Mouse (Mus musculus) liver, adult 2 months (tissue): ENCODE data around the gene Polr2a. TPM values are rescaled to one million over a fixed set of nuclear protein-coding genes. Genes with fewer than 3 reads are reported as not detected.

ENCODE experiments used
- DNase-seq: peaks from one replicate; pipeline ENCODE4 v3.0.0-alpha.2; 2011; ENCODE audit warnings: low read depth, low spot score; ENCODE audit errors: extremely low read depth
- H3K27ac ChIP-seq: fragments of 200-500 bp; replicated peaks from 2 replicates; pipeline ENCODE4 v1.5.1; 2012; ENCODE audit warnings: low read depth, mild to moderate bottlenecking, control low read depth, inconsistent platforms, low read length; ENCODE audit not compliant: insufficient read depth
- H3K27me3 ChIP-seq: fragments of 200-500 bp; 2 replicates; pipeline ENCODE4 v1.6.1; 2012; ENCODE audit warnings: mild to moderate bottlenecking, moderate library complexity, low read length, inconsistent platforms; ENCODE audit not compliant: control insufficient read depth, insufficient read depth
- H3K36me3 ChIP-seq: fragments of 200-500 bp; 2 replicates; pipeline ENCODE4 v1.6.1; 2012; ENCODE audit warnings: low read length, inconsistent platforms; ENCODE audit not compliant: control insufficient read depth, insufficient read depth
- H3K4me1 ChIP-seq: fragments of 200-500 bp; 2 replicates; pipeline ENCODE4 v1.6.1; 2011; ENCODE audit warnings: low read length; ENCODE audit not compliant: control insufficient read depth, insufficient read depth
- H3K4me3 ChIP-seq: fragments of 200-500 bp; 2 replicates; pipeline ENCODE4 v1.5.1; 2011; ENCODE audit warnings: low read depth, mild to moderate bottlenecking, control low read depth, low read length, moderate library complexity; ENCODE audit not compliant: insufficient read depth
- H3K79me2 ChIP-seq: fragments of 200-500 bp; 2 replicates; pipeline ENCODE4 v1.6.1; 2012; ENCODE audit warnings: inconsistent platforms, mild to moderate bottlenecking, low read length, moderate library complexity; ENCODE audit not compliant: control insufficient read depth, insufficient read depth
- H3K9ac ChIP-seq: fragments of 200-500 bp; 2 replicates; pipeline ENCODE4 v1.6.1; 2012; ENCODE audit warnings: low read depth, mild to moderate bottlenecking, control low read depth, inconsistent platforms, low read length
- CTCF ChIP-seq: fragments of 200-500 bp; IDR thresholded peaks from 2 replicates; pipeline ENCODE4 v1.5.1; 2011; ENCODE audit warnings: low read depth, low read length, control low read depth
- POLR2A ChIP-seq: fragments of 200-500 bp; IDR thresholded peaks from 2 replicates; pipeline ENCODE4 v1.6.1; 2011; ENCODE audit warnings: low read length, control low read depth; ENCODE audit not compliant: insufficient read depth; ENCODE audit errors: extremely low read depth
- WGBS: fragments of 180-500 bp; shearing (Covaris S2); methylation state at CpG from one replicate; pipeline ENCODE4 v1.1.7; 2018; 5-methylcytosine and 5-hydroxymethylcytosine counted together
- polyA plus RNA-seq: library from polyadenylated mRNA; depleted of rRNA; stranded (reverse); fragments of >200 nt; gene quantifications from 2 replicates; pipeline ENCODE4 v1.2.3, GENCODE M21; 2012; rRNA removed
- total RNA-seq: library from RNA; depleted of rRNA; stranded (reverse); fragments of >200 nt; gene quantifications from 2 replicates; pipeline ENCODE4 v1.2.3, GENCODE M21; 2014; rRNA removed

Gene Polr2a
- total and polyA plus RNA-seq, 2 experiments, result 10.0 to 10.6 TPM

DNA sequence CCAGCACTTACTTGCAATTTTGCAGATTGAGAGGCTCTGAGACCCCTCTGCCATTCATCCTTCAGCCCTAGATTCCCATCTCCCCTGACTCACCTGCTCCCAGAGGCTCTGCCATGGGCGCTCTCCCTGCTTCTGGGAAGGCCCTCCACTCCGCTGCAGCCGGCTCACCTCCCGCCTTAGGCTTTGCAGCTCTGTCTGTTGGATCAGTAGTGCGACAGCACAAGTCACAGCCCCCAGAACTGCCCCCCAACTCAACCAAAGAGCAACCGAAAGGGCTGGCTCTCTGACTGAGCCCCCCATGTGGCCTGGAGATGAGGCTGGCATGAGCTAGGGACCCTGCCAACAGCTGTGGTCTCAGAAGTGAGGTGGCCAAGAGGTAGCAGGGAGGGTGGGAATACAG lies 73.5 kb downstream of the Polr2a start:
- no peak for DNase-seq
- 95% methylated on average over 6 of the region's 6 CpGs for WGBS
- peak overlapping the region; percentile 38 for H3K9ac ChIP-seq
- H3K4me1 ChIP-seq, result peaks cover 11% of the 10 kb centered on the region
- H3K27ac ChIP-seq, result peak overlapping the region; percentile 80
- peaks cover 11% of the 10 kb centered on the region; the same call in 1 of the 2 replicates for H3K79me2 ChIP-seq
- H3K36me3 ChIP-seq, result no peaks in the 10 kb centered on the region
- no peaks in the 10 kb centered on the region for H3K27me3 ChIP-seq
- H3K4me3 ChIP-seq, result no peak overlapping the region
- TF ChIP-seq POLR2A, result no peak
- no peak for TF ChIP-seq CTCF

GRCm38 (mm10) chr11:69684128-69684745 lies 74.2 kb downstream of the Polr2a start:
- TF ChIP-seq CTCF, result no peak
- no peak for TF ChIP-seq POLR2A
- Histone ChIP-seq H3K4me3 (no peak overlapping the region), H3K27me3 (no peaks in the 10 kb centered on the region), H3K9ac (no peak overlapping the region), H3K79me2 (peaks cover 11% of the 10 kb centered on the region; the same call in 1 of the 2 replicates), H3K27ac (no peak overlapping the region), H3K36me3 (no peaks in the 10 kb centered on the region), H3K4me1 (peaks cover 11% of the 10 kb centered on the region)
- DNase-seq, result no peak
- WGBS, result 81% methylated on average over 12 of the region's 12 CpGs

Other genes with a start within 250 kb of the Polr2a start
Only the 30 nearest of the 43 such genes appear.
- gene Atp1b2, start 152.7 kb downstream of the Polr2a start, total RNA-seq, result 0.18 and 0.20 TPM in 2 replicates
- gene Atp1b2, start 152.7 kb downstream of the Polr2a start, polyA plus RNA-seq, result 0.40 and 0.46 TPM in 2 replicates
- gene Shbg, start 140.7 kb downstream of the Polr2a start, total RNA-seq, result not detected in 2 replicates
- gene Shbg, start 140.7 kb downstream of the Polr2a start, polyA plus RNA-seq, result 0.18 TPM in 1 of 2 replicates, not detected in the other
- 12.3 and 19.4 TPM in 2 replicates for gene Sat2, start 136.6 kb downstream of the Polr2a start, total RNA-seq
- 10.8 and 12.8 TPM in 2 replicates for gene Sat2, start 136.6 kb downstream of the Polr2a start, polyA plus RNA-seq
- 18.1 and 19.9 TPM in 2 replicates for gene Fxr2, start 125.6 kb downstream of the Polr2a start, total RNA-seq
- 24.2 and 33.9 TPM in 2 replicates for gene Fxr2, start 125.6 kb downstream of the Polr2a start, polyA plus RNA-seq
- gene Sox15, start 103.3 kb downstream of the Polr2a start, total RNA-seq, result not detected in 2 replicates
- gene Sox15, start 103.3 kb downstream of the Polr2a start, polyA plus RNA-seq, result 0.21 TPM in 1 of 2 replicates, not detected in the other
- 49.9 and 53.5 TPM in 2 replicates for gene Mpdu1, start 96.0 kb downstream of the Polr2a start, total RNA-seq
- gene Mpdu1, start 96.0 kb downstream of the Polr2a start, polyA plus RNA-seq, result 100 and 115 TPM in 2 replicates
- gene Cd68, start 92.5 kb downstream of the Polr2a start, total RNA-seq, result 4.5 and 6.0 TPM in 2 replicates
- 6.1 and 14.8 TPM in 2 replicates for gene Cd68, start 92.5 kb downstream of the Polr2a start, polyA plus RNA-seq
- 370 and 386 TPM in 2 replicates for gene Eif4a1, start 86.2 kb downstream of the Polr2a start, total RNA-seq
- gene Eif4a1, start 86.2 kb downstream of the Polr2a start, polyA plus RNA-seq, result 184 and 221 TPM in 2 replicates
- 26.2 and 31.9 TPM in 2 replicates for gene Senp3, start 76.6 kb downstream of the Polr2a start, total RNA-seq
- 17.5 and 25.8 TPM in 2 replicates for gene Senp3, start 76.6 kb downstream of the Polr2a start, polyA plus RNA-seq
- 1.0 and 1.4 TPM in 2 replicates for gene Tnfsf13, start 72.9 kb downstream of the Polr2a start, total RNA-seq
- gene Tnfsf13, start 72.9 kb downstream of the Polr2a start, polyA plus RNA-seq, result 0.58 and 1.1 TPM in 2 replicates
- gene Tnfsf12, start 62.8 kb downstream of the Polr2a start, total RNA-seq, result 2.6 and 3.0 TPM in 2 replicates
- gene Tnfsf12, start 62.8 kb downstream of the Polr2a start, polyA plus RNA-seq, result 9.5 and 18.0 TPM in 2 replicates
- 2.5 and 3.4 TPM in 2 replicates for gene Tnfsfm13, start 62.5 kb downstream of the Polr2a start, total RNA-seq
- 2.6 and 3.6 TPM in 2 replicates for gene Tnfsfm13, start 62.5 kb downstream of the Polr2a start, polyA plus RNA-seq
- gene Slc35g3, start 3.3 kb upstream of the Polr2a start, total RNA-seq, result not detected in 2 replicates
- gene Slc35g3, start 3.3 kb upstream of the Polr2a start, polyA plus RNA-seq, result not detected in 2 replicates
- 2.6 and 4.4 TPM in 2 replicates for gene Zbtb4, start 7.3 kb upstream of the Polr2a start, total RNA-seq
- 8.2 and 9.7 TPM in 2 replicates for gene Zbtb4, start 7.3 kb upstream of the Polr2a start, polyA plus RNA-seq
- gene Chrnb1, start 37.3 kb upstream of the Polr2a start, total RNA-seq, result 0.46 and 0.54 TPM in 2 replicates
- 0.28 and 0.35 TPM in 2 replicates for gene Chrnb1, start 37.3 kb upstream of the Polr2a start, polyA plus RNA-seq
- 0.18 and 0.20 TPM in 2 replicates for gene Fgf11, start 43.2 kb upstream of the Polr2a start, total RNA-seq
- gene Fgf11, start 43.2 kb upstream of the Polr2a start, polyA plus RNA-seq, result 0.33 and 0.34 TPM in 2 replicates
- gene Tmem102, start 47.0 kb upstream of the Polr2a start, total RNA-seq, result 2.3 and 2.4 TPM in 2 replicates
- 13.5 and 15.7 TPM in 2 replicates for gene Tmem102, start 47.0 kb upstream of the Polr2a start, polyA plus RNA-seq
- gene Gm39566, start 56.7 kb upstream of the Polr2a start, total RNA-seq, result not detected in 2 replicates
- not detected in 2 replicates for gene Gm39566, start 56.7 kb upstream of the Polr2a start, polyA plus RNA-seq
- gene Spem2, start 59.8 kb upstream of the Polr2a start, total RNA-seq, result not detected in 2 replicates
- gene Spem2, start 59.8 kb upstream of the Polr2a start, polyA plus RNA-seq, result not detected in 2 replicates
- gene Spem1, start 63.5 kb upstream of the Polr2a start, total RNA-seq, result not detected in 2 replicates
- 0.09 TPM in 1 of 2 replicates, not detected in the other for gene Spem1, start 63.5 kb upstream of the Polr2a start, polyA plus RNA-seq
- 0.18 and 0.34 TPM in 2 replicates for gene Nlgn2, start 79.1 kb upstream of the Polr2a start, total RNA-seq
- 0.93 and 1.9 TPM in 2 replicates for gene Nlgn2, start 79.1 kb upstream of the Polr2a start, polyA plus RNA-seq
- 326 and 353 TPM in 2 replicates for gene Tmem256, start 79.9 kb upstream of the Polr2a start, total RNA-seq
- gene Tmem256, start 79.9 kb upstream of the Polr2a start, polyA plus RNA-seq, result 284 and 370 TPM in 2 replicates
- 1.5 and 2.6 TPM in 2 replicates for gene Plscr3, start 87.7 kb upstream of the Polr2a start, total RNA-seq
- gene Plscr3, start 87.7 kb upstream of the Polr2a start, polyA plus RNA-seq, result 18.5 and 19.3 TPM in 2 replicates
- gene Tnk1, start 100.1 kb upstream of the Polr2a start, total RNA-seq, result 0.07 and 0.18 TPM in 2 replicates
- gene Tnk1, start 100.1 kb upstream of the Polr2a start, polyA plus RNA-seq, result 0.17 TPM in 2 replicates
- gene Tmem95, start 119.4 kb upstream of the Polr2a start, total RNA-seq, result not detected in 2 replicates
- not detected in 2 replicates for gene Tmem95, start 119.4 kb upstream of the Polr2a start, polyA plus RNA-seq
- gene Kctd11, start 122.8 kb upstream of the Polr2a start, total RNA-seq, result 0.65 and 1.0 TPM in 2 replicates
- 0.68 and 1.6 TPM in 2 replicates for gene Kctd11, start 122.8 kb upstream of the Polr2a start, polyA plus RNA-seq
- gene Acap1, start 136.9 kb upstream of the Polr2a start, total RNA-seq, result 1.2 and 1.9 TPM in 2 replicates
- 2.3 and 3.3 TPM in 2 replicates for gene Acap1, start 136.9 kb upstream of the Polr2a start, polyA plus RNA-seq
- 0.13 and 0.18 TPM in 2 replicates for gene 2810408A11Rik, start 142.3 kb upstream of the Polr2a start, total RNA-seq
- gene 2810408A11Rik, start 142.3 kb upstream of the Polr2a start, polyA plus RNA-seq, result 0.06 and 0.11 TPM in 2 replicates
- 10.1 and 14.0 TPM in 2 replicates for gene Neurl4, start 142.4 kb upstream of the Polr2a start, total RNA-seq
- 12.6 and 20.7 TPM in 2 replicates for gene Neurl4, start 142.4 kb upstream of the Polr2a start, polyA plus RNA-seq
- 7.0 and 8.5 TPM in 2 replicates for gene Gps2, start 155.3 kb upstream of the Polr2a start, total RNA-seq
- 32.3 and 41.0 TPM in 2 replicates for gene Gps2, start 155.3 kb upstream of the Polr2a start, polyA plus RNA-seq